Mouse (Mus musculus) forebrain, embryonic 14.5 days (tissue): ENCODE data around the gene Wdfy4. TPM values are rescaled to one million over a fixed set of nuclear protein-coding genes. Genes with fewer than 3 reads are reported as not detected.

Experiments
- ATAC-seq: fragments of 200-750 bp; cut with Nextera tagmentation; 2 replicates; pipeline ENCODE4 v1.8.0; 2017; ENCODE audit warnings: mild to moderate bottlenecking, moderate library complexity
- DNase-seq: peaks from one replicate; pipeline ENCODE4 v3.0.0-alpha.2; 2015; ENCODE audit warnings: low spot score
- H3K27ac ChIP-seq: fragments of 300-500 bp; sonication (generic); 2 replicates; pipeline ENCODE4 v1.5.1; 2014; ENCODE audit warnings: low read depth, mild to moderate bottlenecking, control low read depth, low read length, moderate library complexity
- H3K27me3 ChIP-seq: fragments of 300-500 bp; sonication (generic); replicated peaks from 2 replicates; pipeline ENCODE4 v1.6.1; 2014; ENCODE audit warnings: low read length, control low read depth, mixed read lengths; ENCODE audit not compliant: control insufficient read depth, insufficient read depth
- H3K36me3 ChIP-seq: fragments of 300-500 bp; sonication (generic); 2 replicates; pipeline ENCODE4 v1.6.1; 2014; ENCODE audit warnings: low read length, control low read depth; ENCODE audit not compliant: control insufficient read depth, insufficient read depth
- H3K4me1 ChIP-seq: fragments of 300-500 bp; sonication (generic); 2 replicates; pipeline ENCODE4 v1.6.1; 2014; ENCODE audit warnings: antibody characterized with exemption, low read length, control low read depth; ENCODE audit not compliant: control insufficient read depth, insufficient read depth
- H3K4me2 ChIP-seq: fragments of 300-500 bp; sonication (generic); 2 replicates; pipeline ENCODE4 v1.6.1; 2014; ENCODE audit warnings: mild to moderate bottlenecking, control low read depth, low read length
- H3K4me3 ChIP-seq: fragments of 300-500 bp; sonication (generic); 2 replicates; pipeline ENCODE4 v1.5.1; 2014; ENCODE audit warnings: low read depth, low read length, control low read depth
- H3K9ac ChIP-seq: fragments of 300-500 bp; sonication (generic); 2 replicates; pipeline ENCODE4 v1.6.1; 2014; ENCODE audit warnings: mild to moderate bottlenecking, low read length, control low read depth, moderate library complexity
- H3K9me3 ChIP-seq: fragments of 300-500 bp; sonication (generic); replicated peaks from 2 replicates; pipeline ENCODE4 v1.6.1; 2016; ENCODE audit warnings: low read length, control low read depth, mixed read lengths; ENCODE audit not compliant: control insufficient read depth
- WGBS: fragments of 180-500 bp; shearing (Covaris S2); extraction: QIAGEN DNeasy Blood & Tissue Kit; methylation state at CpG from one replicate; pipeline ENCODE4 v1.1.7; 2014; 5-methylcytosine and 5-hydroxymethylcytosine counted together
- polyA plus RNA-seq: library from polyadenylated mRNA; unstranded; fragments of >200 nt; fragmentation: Nextera tagmentation; extraction: Ambion mirVana; gene quantifications from 2 replicates; pipeline ENCODE4 v1.2.1, GENCODE M21; 2014

Gene Wdfy4
- polyA plus RNA-seq, 1 experiment from 2014 or later: 0.11 TPM

DNA sequence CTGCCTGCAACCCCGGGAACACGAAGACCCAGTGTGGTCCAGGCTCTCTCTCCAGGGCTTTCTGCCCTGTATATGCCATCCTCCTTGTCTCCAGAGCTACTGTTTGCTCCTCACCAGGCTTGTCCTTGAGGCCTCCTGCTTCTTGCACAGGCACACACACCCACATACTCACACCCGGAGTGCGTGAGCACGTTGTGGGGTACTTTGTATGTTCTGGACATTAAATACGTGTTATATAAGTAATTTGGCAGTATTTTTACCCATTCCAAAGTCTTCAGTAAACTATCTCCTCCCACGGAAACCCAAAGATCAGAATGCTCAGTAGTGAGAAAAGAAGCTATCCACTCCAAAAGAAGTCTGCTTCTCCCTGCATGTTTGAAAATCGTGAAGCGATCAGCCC is 261.4 kb downstream of the Wdfy4 start:
- ATAC-seq: no peak
- Histone ChIP-seq H3K9me3 (no peaks in the 10 kb centered on the region), H3K4me2 (no peak overlapping the region), H3K27me3 (no peaks in the 10 kb centered on the region), H3K4me3 (no peak overlapping the region), H3K9ac (no peak overlapping the region), H3K27ac (no peak overlapping the region), H3K36me3 (no peaks in the 10 kb centered on the region), H3K4me1 (no peaks in the 10 kb centered on the region)
- DNase-seq: no peak
- WGBS: 91% methylated on average over 9 of the region's 9 CpGs

- Histone ChIP-seq H3K4me3 (no peak overlapping the region), H3K9ac (no peak overlapping the region), H3K27ac (no peak overlapping the region), H3K4me1 (no peaks in the 10 kb centered on the region), H3K9me3 (no peaks in the 10 kb centered on the region), H3K4me2 (no peak overlapping the region), H3K36me3 (no peaks in the 10 kb centered on the region), H3K27me3 (no peaks in the 10 kb centered on the region)
- no peak for DNase-seq
- no peak for ATAC-seq
- 100% methylated on average over 1 of the region's 1 CpGs for WGBS
Measured at GRCm38 (mm10) chr14:32917919-32918318, 267.4 kb downstream of the Wdfy4 start.

GRCm38 (mm10) chr14:32915360-32915759 is 269.9 kb downstream of the Wdfy4 start:
- Histone ChIP-seq H3K4me2 (no peak overlapping the region), H3K27ac (no peak overlapping the region), H3K27me3 (no peaks in the 10 kb centered on the region), H3K4me1 (no peaks in the 10 kb centered on the region), H3K36me3 (no peaks in the 10 kb centered on the region), H3K4me3 (no peak overlapping the region), H3K9ac (no peak overlapping the region), H3K9me3 (no peaks in the 10 kb centered on the region)
- ATAC-seq (no peak), DNase-seq (peak; percentile 8)
- WGBS: 43% methylated on average over 2 of the region's 2 CpGs

- ATAC-seq (no peak), DNase-seq (no peak)
- H3K9ac ChIP-seq: no peak overlapping the region
- no peak overlapping the region for H3K27ac ChIP-seq
- no peaks in the 10 kb centered on the region for H3K27me3 ChIP-seq
- H3K9me3 ChIP-seq: no peaks in the 10 kb centered on the region
- H3K4me1 ChIP-seq: no peaks in the 10 kb centered on the region
- no peaks in the 10 kb centered on the region for H3K36me3 ChIP-seq
- H3K4me3 ChIP-seq: no peak overlapping the region
- no peak overlapping the region for H3K4me2 ChIP-seq
- WGBS: 81% methylated on average over 4 of the region's 4 CpGs
Measured at GRCm38 (mm10) chr14:32911187-32911586, 274.1 kb downstream of the Wdfy4 start.

Other genes with a start within 250 kb of the Wdfy4 start
- 0.35 and 0.36 TPM in 2 replicates for gene Lrrc18, start 194.1 kb downstream of the Wdfy4 start, polyA plus RNA-seq
- gene Arhgap22, start 28.5 kb upstream of the Wdfy4 start, polyA plus RNA-seq: 0.72 and 2.9 TPM in 2 replicates